Mouse (Mus musculus): ENCODE results near the gene Hdgfl2.
"Not testable (repeated sequence)": the region's sequence is repeated elsewhere in the genome, so short reads cannot be mapped to it uniquely, and the experiment has no call there.

Hdgfl2 gene

GRCm38 (mm10) chr17:56104821-56105220 lies 25.4 kb downstream of the Hdgfl2 start:
- not testable (repeated sequence) for DNase-seq (ENCODE audit: low spot score)

DNA sequence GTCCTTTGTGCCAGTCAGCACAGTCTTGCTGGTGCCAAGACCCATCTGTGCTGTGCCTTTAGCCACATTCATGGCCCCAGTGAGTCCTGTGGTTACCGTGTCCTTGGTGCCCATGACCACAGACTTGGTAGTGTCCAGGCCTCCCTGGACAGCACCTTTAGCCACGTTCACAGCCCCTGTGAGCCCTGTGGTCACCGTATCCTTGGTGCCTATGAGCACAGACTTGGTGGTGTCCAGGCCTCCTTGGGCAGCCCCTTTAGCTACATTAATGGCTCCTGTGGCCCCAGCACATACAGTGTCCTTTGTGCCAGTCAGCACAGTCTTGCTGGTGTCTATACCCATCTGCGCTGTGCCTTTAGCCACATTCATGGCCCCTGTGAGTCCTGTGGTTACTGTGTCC lies 27.0 kb downstream of the Hdgfl2 start:
- DNase-seq (ENCODE audit: low spot score): not testable (repeated sequence)

DNA sequence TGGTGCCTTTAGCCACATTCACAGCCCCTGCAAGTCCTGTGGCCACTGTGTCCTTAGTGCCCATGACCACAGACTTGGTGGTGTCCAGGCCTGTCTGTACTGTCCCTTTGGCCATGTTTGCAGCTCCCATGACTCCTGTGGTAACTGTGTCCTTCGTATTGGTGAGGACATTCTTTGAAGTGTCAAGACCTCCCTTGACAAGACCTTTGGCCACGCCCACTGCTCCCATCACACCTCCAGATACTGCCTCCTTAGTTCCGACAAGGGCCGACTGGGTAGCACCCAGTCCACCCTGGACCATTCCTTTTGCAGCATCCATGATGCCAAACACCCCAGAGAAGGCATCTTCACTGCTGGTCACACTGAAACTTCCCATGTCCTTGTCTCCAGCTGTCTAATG lies 27.5 kb downstream of the Hdgfl2 start:
- DNase-seq (ENCODE audit: low spot score): no peak

DNA sequence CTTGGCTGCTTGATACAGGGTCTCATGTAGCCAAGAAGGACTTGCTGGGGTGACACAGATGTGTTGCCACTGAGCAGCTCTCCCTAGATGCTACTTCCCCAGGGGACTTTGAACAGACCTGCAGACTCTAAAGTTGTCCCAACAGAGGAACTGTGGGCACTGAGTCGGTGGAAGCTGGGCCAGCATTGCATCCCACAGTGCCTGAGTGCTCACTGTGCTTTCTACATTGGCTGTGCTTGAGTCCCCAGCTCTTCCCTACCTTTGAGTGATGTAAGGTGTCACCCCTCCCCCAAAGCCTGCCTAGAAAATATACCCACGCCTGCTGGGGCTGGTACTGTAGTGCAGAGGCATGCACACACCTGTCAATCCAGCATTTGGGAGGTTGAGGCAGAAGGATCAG lies 28.3 kb downstream of the Hdgfl2 start:
- no peak for DNase-seq (ENCODE audit: low spot score)

- no peak for DNase-seq (ENCODE audit: low spot score)
Measured at GRCm38 (mm10) chr17:56108334-56109044, 29.1 kb downstream of the Hdgfl2 start.

DNA sequence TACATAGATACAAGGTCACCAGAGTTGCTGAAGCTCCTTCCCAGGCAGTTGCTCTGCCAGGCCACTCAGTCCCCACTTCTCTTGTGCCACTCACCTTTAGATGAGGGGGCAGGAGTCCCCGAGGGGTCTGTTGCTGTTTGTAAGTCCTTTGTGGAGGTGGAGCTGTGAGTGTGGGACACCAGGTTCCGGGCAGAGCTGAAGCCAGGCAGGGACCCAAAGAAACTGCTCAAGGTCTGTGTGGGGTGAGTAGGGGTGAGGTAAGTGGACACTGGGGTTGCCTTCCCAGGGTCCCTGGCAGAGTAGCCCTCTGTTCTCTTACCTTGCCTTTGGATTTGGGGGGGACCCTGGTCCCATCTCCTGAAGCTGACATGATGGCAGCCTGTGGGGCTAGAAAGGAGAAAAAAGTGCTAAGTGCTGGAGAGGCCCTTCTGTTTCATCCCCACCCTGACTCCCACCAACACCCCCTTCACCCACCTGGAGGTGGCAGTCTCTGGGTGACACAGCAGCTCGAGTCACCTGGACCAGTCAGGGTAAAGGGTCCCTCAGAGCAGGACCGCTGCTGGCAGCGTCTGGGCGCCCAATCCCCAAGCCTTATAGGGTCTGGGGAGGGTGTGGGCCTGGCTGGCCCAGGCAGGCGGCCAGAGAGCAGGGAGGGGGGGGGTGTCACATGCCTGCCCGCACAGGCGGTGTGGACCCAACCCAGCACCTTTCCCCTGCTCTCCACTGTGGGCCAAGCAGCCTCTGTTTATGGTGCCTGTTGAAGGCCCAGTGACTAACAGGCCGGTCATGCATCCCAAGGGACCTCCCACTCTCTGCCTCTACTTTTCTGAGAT lies 30.0 kb downstream of the Hdgfl2 start, which contains the start of gene Plin4:
TSS of gene Plin4 (minus strand) at position 585 of the 833 bp plus-strand sequence.
- no peak for DNase-seq (ENCODE audit: low spot score)

GRCm38 (mm10) chr17:56110571-56110970 lies 31.1 kb downstream of the Hdgfl2 start:
- no peak for DNase-seq (ENCODE audit: low spot score)

- no peak for DNase-seq (ENCODE audit: low spot score)
Measured at GRCm38 (mm10) chr17:56111021-56111420, 31.6 kb downstream of the Hdgfl2 start.

DNA sequence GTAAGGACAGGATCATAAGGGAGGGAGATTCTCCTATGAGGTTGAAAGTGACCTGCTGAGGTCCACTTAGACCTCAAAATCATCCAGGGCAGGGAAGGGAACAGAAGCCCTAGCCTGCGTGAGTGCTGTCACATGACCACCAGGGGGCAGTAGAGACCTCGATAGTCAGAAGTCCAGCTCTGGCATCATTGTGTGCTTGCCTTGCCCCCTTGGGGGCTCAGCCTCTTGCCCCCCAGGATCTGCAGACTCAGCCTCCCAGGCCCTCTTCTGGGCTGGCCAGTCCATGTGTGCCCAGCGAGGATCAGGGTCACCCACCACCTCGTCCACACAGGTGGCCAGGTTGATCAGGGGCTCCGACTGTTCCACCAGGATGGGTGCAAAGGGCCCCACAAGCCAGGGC lies 32.4 kb downstream of the Hdgfl2 start:
- DNase-seq (ENCODE audit: low spot score): no peak

DNA sequence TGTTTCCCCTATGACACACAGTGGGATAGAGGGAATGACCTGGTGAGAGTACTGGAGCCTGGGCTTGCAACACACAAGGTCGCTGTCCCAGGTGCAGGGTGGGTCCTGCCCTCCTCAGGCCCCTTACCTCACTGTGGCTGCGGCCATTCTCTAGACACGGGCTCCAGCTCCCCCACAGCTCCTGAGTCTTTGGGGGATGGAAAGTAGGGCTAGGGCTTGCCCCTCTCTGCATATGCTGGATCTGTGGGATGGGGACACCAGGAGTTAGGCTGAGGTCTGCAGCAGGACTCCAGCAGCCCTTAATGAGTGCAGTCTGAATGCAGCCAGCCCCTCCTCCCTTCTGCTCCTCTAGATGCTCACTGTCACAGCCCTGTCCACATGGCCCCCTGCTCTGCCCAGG lies 33.3 kb downstream of the Hdgfl2 start:
- DNase-seq (ENCODE audit: low spot score): no peak

DNA sequence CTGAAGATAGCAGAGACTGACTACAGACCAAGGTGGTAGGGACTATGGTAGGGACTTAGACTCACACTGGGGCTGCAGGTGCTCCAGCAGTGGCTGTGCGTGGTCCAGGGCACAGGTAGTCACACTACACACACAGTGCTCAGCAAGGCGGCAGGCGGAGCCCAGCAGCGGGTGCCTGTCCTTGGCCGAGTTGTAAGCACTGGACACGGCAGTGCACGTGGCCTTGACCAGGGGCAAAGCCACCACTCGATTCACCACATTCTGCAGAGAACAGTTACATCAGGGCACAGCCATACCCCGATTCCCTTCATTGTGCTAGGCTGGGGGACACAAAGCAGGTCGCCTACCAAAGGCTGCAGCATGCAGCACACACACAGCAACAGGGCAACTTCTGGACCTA lies 36.8 kb downstream of the Hdgfl2 start:
- DNase-seq (ENCODE audit: low spot score): no peak

- no peak for DNase-seq (ENCODE audit: low spot score)
Measured at GRCm38 (mm10) chr17:56117251-56117710, 37.8 kb downstream of the Hdgfl2 start, which contains the start of gene Plin5. Plin5 (minus strand) TSS chr17:56117596.

DNA sequence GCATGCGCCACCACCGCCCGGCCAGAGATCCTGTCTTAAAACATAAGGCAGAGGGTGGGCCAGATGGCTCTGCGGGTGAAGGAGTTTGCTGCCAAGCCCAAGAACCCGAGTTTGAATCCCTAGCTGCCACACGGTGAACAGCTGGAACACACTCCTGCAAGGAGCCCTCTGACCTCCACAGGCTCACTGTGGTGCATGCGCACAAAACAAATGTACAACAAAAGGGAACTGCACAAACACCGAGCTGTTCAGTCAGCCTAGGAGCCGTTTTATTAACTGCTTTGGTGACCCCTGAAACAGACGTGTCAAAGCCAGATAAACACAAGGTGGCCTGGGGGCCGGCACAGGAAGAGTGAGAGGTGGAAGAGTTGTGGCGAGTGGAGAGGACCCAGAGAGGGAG lies 40.0 kb downstream of the Hdgfl2 start:
- no peak for DNase-seq (ENCODE audit: low spot score)

DNA sequence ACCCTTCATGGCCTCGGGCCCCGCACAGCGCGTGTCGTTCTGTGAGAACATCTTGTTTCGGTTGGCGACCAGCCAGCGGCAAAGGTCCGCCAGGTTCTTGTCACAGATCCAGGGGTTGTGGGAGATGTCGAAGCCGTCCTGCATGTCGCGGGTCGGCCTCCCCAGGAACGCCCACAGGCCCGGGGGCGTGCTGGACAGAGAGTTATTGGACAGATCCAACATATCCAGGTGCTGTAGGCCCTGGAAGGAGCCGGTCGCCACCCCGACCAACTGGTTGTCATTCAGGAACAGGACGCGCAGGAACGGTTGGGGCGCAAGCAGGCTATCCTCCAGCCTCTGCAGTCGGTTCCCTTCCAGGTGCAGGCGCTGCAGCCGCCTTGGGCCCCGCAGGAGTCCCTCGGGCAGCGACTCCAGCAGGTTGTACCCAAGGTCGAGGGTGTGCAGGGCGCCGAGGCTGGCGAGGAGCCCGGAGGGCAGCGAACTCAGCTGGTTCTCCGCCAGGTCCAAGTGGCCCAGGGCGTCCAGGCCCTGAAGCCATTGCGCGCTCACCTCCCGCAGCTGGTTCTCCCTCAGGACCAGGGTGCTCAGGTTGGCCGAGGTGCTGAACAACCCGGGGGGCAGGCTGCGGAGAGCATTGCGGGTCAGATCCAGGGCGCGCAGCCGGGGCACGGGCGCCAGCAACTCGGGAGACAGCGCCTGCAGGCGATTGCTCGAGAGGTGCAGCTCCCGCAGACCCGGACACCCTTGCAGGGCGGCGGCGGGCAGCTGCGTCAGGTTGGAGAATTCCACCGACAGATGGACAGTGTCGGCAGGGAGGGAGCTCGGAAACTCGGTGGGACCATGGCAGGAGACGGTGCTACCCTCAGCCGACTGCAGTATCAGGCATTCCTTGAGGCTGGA lies 40.8 kb downstream of the Hdgfl2 start:
- DNase-seq (ENCODE audit: low spot score): no peak

DNA sequence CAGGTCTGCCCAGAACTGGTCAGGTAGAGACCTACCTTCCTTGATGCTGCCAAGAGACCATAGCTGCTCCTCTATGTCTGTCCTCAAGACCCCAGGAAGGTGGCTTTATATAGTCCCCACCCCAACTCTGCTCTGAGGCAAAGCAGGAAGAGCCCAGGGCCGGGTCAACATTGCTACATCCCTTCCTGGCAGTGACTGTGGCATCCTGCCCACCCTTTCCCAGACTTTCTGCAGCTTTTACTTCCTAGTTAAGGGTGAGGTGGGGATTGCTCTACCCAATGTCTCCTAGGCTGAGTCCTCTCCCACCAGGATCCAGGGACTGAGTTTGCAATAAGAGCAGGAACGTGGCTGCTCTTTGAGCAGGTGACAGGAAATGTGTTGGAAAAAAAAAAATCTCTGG lies 42.4 kb downstream of the Hdgfl2 start, which contains the start of gene Lrg1:
TSS of gene Lrg1 (minus strand) at position 176 of the 400 bp plus-strand sequence.
- DNase-seq (ENCODE audit: low spot score): no peak

DNA sequence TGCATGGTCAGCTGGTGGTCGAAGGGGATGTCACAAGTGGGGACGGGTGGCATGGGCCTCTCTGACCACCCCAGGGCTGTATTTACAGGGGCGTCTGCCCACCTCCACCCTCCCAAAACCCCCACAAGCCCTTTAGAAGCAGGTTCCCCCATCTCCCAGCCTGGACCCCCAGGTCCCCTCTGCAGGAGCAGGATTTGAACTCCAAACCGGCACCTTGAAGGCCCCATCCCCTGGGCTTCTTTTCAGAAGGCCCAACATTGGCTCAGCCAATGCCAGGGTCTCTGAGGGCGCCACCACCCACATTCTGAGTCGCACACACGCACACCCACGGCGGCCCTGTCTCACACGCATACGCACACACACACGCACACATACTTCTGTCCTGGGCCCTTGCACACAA lies 43.7 kb downstream of the Hdgfl2 start:
- no peak for DNase-seq (ENCODE audit: low spot score)

DNA sequence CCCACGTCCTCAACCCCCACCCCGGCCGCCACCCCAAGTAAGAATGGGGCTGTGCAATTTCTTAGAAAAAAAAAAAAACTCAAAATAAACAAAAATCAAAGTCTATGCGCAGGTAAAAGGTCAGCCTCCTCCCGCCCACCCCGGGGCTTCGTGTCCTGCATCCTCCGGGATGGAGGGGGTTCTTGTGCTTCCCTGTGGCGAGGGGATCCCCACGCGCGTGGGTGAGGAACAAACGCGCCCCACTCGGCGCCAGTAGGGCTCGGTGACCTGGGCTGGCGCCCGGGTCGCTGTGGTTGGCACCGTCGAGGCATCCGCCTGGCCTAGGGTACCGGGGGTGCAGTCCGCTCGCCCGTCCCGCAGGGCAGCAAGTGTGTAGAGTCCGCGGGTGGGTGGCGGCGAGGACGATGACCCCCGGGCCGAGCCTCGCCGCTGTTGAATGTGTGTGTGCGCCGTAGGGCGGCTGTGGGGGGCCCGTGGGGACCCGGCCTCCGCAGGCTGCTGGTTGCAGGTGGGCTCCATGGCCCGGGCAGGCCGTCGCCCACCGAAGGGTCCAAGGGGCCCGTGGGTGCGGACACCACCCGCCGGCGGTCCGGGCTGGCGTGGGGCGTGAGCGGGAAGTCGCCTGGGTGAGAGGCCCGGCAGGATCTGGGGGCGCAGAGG lies 44.4 kb downstream of the Hdgfl2 start:
- DNase-seq (ENCODE audit: low spot score): no peak

- no peak for DNase-seq (ENCODE audit: low spot score)
Measured at GRCm38 (mm10) chr17:56124377-56125275, 45.2 kb downstream of the Hdgfl2 start.

DNA sequence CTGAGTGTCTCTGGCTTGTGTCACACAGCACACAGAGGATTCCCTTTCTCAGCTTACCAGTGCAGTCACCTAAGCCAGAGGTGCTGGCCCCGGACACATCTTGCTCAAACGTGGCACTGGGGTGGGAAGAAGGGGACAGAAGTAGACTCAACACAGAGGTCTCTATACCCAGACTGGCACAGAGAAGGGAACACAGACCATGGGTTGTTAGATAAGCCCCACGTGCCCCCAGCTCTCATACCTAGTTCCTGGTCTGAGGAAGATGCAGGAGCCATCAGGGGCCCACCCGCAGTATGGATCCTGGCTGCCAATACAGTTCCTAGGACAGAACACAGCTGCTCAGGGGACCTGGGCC lies 45.8 kb downstream of the Hdgfl2 start:
- no peak for DNase-seq (ENCODE audit: low spot score)

- no peak for DNase-seq (ENCODE audit: low spot score)
Measured at GRCm38 (mm10) chr17:56126175-56126574, 46.7 kb downstream of the Hdgfl2 start.

GRCm38 (mm10) chr17:56128246-56128645 lies 48.8 kb downstream of the Hdgfl2 start:
- no peak for DNase-seq (ENCODE audit: low spot score)
